Mouse (Mus musculus) lung, postnatal 25 days (tissue): ENCODE measurements around the gene Ubl4b.

Experiments used
- DNase-seq: peaks from one replicate; pipeline ENCODE4 v3.0.0; 2022; ENCODE audit warnings: low spot score

The Ubl4b gene

DNA sequence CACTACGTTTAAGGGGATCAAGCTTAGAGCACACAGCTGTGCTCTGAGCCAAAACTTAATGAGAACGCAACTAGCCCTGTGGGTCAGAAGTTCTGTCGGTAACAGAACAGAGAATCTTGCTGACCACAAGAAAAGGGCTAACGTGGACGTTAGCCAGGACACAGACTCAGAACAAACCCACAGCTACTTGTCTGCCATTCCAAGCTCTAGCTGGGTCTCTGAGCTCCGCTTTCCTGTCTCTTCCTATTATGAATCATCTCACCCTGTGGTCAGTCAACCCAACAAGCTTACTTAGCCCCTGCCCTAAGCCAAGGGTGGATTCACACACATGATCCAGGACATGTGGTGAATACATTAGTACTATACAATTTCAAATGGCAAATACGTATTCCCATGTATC lies 12.9 kb upstream of the Ubl4b start:
- DNase-seq = no peak

DNA sequence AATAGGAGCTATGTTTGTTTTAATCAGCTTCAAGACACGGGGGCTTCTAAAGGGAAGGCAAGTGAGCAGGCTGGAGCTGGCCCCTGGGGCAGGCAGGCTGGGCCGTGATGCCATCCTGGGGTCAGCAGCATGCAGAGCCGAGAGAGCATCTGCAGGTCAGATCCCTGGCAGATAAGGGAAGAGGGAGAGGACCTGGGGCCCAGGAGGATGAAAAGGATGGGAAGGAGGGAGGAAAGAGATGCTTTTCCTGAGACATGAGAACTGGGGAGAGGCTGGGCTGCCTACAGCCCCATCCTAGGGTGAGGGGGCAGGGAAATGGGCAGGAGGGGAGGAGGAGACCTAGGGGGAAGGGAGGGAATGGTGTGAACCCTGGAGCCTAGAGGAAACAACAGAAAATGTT lies 10.5 kb upstream of the Ubl4b start:
- no peak for DNase-seq

DNA sequence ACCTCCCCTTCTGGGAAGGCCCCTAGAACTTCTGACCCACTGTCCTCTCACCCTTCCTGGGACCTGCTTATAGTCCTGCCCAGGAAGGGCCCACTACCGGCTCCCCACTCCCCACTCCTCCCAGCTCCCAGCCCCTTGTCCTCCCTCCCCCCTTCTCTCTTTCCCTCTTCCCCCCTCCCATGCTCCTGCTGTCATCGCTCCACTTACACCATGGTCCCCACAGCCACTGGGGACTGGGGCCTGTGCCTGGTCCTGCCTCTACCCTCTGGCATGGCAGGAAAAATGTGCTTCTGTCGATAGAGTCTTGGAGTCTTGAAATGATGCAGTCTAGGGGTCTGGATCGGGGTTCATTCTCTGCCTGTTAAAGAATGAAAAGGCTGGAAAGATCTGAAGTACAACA lies 9.0 kb upstream of the Ubl4b start:
- no peak for DNase-seq

DNA sequence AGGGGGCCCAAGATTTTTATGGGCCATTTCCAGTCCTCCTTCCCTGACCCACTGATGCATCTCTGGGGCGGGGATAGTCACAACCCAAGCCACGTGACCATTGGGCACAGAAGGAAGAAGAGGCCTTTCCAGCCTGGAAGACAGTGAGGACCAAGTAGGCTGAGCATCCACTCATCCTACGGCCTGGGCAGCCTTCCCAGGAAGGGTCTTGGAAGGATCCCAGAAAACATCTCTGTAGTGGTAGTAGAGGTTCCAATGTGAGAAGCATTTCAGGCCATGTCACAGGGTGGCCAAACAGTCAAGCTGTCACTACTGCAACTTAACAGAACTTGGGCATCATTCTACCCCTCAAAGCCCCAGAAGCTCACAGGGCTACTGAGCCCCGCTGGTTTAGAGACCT lies 7.7 kb upstream of the Ubl4b start:
- DNase-seq = no peak

DNA sequence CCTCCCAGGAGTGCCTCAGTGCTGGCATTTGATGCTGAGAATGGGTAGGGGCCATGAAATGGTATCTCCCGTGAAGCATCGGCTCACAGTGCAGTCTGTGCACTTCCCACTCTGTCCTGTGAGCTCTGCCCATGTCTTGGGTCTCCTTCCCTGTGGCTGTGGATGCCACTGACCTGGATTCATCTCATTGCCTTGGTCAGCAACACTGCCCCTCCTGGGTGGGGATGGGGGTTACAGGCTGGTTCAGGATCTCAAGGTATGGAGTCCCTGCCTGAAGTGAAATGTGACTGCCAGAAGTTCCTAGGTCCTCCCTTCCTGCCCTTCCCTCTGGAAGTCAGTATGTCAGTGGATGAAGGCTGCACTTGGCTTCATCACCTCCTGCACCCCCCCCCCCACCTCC lies 7.2 kb upstream of the Ubl4b start:
- DNase-seq = no peak

DNA sequence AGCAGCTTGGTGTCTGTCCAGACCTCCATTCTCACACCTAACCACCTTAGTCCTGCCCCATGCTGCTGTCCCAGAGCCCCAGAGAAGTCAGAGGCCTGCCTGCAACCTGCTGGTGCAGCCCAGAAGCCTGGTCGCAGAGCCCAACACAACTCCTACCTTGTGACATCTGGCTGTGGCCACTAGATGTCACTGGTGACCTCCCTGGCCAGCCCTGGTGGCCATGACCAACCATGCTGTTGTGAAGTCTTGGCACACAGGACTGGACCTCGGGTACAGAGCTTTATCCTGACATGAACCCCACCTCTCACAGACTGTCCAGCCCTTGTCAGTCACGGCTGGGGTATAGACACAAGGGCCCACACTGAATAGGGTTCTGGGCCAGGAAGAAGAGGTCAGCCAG lies 4.3 kb upstream of the Ubl4b start:
- DNase-seq = peak; percentile 56

DNA sequence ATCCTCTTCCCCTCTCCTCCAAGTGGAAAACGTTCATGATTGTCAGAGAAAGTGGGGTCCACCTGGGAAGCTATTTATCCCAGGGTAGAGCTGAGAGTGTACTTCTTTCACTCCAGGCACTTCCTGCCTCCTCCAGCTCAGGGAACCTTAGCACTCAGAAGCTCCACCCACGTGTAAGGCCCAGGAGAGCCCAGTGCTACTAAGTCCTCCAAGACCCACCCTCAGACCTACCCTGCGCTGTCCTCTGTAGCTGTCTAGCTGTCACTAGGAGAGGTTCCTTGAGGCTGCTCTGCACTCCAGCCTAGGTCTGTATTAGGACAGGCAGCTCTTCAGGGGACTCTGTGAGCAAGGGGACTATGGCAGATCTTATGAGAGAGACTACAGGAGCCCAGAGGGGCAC lies 3.9 kb upstream of the Ubl4b start:
- DNase-seq = no peak

DNA sequence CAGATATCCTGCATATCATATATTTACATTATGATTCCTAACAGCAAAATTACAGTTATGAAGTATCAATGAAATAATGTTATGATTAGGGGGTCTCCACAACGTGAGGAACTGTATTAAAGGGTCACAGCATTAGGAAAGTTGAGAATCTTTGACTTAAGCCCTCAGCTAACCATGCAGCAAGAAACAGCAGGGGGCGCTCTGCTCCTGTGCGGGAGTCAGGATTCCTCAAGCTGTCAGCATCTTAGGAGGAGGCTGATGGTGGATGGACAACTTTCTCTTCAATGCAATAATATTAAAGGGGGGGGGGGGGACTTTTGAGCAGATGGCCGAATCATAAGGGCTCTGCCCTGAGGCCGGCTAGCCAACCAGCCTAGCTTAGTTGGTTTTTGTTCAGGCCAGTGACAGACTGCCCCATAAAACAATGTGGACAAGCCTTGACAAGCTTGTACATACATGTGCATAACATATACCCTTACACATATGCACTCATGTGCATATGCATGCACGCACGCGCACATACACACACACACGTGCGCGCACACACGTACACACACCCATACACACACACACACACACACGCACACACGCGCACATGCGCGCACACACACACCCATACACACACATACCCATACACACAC lies 4.3 kb downstream of the Ubl4b start:
- peak; percentile 31 for DNase-seq

DNA sequence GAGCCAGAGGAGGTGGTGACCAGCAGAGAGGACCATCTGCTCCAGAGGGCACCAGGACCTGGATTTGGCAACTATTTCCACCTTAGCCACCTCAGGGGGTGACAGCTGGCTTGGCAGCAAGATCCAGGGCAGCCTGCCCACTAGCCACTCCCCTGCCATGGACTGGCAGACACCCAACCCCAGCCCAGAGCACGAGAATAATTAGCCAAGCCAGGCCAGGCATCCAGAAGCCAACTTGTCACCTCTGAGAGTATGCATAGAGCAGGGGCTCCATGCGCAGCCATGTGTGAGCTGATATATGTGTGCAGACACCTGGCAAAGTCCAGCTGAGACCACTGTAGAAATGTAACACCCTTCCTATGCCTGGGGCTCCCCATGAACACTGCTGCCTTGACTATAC lies 7.9 kb downstream of the Ubl4b start:
- no peak for DNase-seq

DNA sequence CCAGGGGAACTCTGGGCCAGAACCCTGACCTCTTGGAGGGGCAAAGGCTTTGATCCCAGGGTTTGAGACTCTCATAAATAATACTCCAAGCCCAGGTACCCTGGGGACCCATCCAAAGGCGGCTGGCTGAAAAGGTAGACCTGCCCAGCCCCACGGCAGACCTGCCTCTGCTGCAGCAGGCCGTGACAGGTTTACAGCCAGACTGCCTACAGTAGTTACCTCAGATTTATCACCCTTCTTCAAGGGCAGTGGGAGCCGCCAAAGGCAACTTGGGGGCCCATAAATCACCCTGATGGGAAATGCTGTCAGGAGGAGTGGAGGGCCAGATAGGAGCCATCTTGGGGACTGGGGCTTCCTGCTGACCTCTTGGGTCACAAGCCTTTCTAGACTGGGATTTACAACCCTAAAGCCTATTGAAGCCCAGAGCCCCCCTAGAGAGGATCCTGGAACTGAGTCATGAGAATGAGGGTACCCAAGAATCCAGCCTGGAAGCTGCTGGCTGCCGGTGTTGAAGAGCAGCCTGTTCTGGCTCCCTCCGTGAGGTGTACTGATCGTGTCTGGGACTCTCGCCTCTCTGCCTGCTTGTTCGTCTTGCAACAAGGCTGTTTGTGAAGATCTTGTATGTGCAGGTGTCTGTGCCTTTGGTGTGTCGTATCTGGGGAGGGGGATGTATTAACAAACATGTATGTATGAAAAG lies 9.0 kb downstream of the Ubl4b start:
- no peak for DNase-seq

DNA sequence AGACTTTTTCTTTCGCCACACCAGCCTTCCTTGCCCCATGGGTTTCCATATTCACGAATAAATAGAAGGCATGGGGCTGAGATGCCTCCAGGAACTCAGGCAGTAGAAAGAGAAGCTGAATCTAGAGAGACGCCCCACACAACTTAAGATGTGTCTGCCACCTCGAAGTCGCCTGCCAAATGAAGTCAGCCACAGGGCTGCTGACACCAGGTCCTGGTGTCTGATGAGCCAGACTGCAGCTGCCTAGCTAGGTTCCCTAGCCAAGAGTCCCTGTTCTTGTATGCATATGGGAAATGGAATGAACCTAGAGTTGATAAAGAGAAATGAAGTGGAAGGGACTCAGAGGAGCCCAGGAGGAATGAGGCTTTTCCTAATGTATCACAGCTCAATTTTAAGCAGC lies 9.6 kb downstream of the Ubl4b start:
- no peak for DNase-seq

DNA sequence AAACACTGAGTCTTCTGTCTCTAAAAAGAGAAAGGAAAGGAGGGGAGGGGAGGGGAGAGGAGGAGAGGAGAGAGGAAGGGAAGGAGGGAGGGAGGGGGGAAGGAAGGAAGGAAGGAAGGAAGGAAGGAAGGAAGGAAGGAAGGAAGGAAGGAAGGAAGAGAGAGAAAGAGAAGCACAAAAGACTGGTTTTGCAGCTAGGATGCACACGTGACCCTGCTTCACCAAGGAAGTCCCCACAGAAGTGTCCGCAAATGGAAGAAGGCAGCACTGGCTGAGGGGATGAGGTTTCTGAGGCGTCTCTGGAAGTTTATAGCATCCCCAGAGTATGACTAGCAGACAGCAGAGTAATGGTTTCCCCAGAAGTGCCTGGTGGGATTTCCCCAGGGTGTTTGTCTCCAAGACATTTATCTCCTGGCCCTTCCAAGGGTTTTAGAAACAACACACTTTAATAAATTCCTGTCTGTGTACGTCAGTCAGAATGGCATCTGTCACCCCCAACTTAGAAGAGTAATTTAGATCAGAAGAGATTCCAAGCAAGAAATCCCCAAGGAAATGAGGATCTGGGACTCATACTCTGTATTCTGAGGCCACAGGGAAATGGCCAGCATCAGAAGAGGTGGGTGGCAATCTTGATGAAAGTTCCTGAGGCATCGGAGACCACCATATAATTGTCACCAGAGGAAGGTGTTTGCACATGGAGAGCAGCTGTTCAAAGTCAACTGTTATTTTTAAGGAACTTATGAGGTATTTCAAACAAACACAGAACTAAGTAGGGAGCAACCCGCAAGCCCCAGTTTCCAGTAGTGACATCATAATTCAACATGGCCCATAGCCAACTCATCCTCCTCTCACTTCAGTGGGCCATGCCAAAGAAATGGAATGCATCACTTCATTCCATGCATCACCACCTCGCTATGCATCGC lies 11.5 kb downstream of the Ubl4b start:
- no peak for DNase-seq

DNA sequence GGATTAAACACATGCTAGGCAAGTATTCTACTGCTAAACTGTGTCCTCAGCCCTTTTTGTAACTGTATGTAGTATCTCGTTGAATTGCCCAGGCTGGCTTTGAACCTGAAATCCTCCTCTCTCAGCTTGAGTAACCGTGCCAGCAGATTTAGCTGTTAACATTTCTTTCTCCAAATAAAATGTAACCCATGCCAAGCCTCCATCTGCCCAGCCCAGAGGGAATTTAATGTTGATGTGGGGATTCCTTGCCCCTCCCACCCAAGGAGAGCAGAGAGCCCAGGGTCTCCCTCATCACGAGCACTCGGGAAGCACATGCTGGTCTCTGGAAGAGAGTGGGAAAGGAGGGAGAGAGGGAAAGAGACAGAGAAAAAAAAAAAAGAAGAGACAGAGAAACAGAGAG lies 12.3 kb downstream of the Ubl4b start:
- no peak for DNase-seq

DNA sequence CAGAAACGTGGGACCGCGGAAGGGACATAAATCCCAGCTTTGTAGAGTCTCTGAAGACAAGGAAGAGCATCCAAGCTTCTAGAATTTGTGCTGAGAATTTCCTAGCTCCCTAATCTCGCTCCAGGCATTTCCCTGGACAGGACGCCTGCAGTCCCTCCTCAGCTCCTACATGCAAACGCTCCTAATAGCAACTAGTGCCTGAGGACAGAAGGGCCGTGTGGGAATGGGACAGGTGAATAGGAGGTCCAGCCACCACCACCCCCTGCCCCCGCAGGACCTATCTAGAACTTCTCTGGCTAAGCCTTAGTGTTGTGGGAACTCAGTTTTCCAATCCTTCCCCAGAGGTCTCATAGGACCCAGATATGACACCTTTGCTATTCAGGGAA lies 17.4 kb downstream of the Ubl4b start:
- no peak for DNase-seq

DNA sequence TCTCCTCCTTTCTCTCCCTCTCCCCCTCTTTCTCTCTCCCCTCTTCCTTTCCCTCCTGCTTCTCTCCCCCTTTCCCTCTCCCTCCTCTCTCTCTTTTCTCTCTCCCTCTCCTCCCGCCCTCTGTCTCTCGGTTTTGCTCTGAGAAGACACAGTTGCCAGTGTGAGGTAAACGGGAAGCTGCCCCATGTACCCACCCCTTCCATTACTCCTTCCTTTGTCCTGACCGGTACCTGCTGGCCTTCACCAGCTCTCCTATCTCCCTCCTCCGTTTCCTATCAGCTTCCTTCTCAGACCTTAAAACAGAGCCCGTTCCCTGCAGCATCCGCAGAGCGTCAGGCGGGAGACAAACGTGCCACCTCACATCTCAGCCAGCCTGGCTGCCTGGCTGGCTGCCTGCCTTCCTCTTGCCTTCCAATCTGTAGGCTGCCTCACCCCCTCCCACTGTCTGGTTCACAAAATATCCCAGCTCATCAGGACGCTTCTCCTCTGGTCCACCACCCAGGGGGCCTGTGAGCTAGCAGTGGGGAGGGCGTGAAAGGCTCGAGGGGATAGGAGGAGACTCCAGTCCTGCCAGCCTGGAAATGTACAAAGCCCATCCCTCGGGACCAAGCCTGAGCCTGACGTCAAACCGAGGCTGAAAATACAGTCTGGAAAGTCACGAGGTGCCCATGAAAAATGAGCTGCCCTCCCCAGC lies 17.9 kb downstream of the Ubl4b start:
- DNase-seq = no peak

DNA sequence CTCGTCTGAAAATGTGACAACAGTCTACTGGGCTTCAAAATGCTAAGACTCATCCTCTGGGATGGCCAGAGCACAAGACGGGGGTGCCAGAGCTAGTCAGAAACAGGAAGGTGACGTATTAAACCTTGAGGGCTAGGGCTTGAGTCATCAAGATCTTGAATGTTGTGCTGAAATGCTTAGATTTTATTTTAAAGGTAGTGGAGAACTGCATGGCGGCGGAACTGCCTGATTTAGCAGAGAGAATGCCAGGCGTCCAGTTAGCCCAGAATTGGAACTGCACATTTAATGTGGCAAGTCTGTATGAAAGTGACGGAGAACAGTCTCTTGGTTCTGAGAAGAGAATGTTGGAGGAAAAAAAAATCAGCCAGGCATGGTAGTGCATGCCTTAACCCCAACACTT lies 19.9 kb downstream of the Ubl4b start:
- DNase-seq = no peak

DNA sequence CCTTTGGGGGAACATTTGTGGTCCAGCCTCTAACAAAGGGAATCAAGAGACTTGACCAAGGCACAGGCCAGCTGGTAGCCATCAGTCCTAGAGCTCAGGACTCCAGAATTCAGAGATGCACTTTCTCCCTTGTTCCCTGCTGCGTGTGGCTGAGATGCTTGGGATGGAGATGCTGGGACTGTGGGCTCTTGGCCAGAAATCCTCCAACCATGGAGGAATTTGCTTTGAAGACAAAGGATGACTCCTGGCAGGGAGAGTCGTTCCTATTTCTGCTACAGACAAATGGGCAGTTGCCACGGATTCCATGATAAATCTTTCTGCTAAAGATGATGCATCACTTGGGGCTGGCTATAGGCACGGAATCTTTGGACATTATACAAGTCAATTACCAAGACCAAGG lies 21.3 kb downstream of the Ubl4b start:
- DNase-seq = no peak

DNA sequence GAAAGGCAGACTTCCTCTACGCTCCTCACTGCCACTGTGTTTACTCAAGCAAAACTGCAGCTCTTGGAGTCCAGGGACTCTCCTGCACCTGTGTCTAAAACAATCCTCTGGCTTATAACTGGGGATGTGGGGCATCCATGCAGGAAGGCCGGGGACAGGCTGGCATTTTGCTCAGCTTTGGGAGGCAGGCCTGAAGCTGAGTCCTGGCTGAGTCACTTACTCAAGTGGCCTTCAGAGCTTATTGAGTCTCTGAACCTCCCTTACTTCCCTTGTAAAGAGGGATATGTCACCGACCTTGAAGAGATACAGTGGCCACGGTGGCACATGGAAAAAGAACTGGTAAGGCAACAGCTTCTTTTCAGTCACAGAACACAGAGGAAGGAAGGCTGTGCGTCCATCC lies 24.3 kb downstream of the Ubl4b start:
- no peak for DNase-seq

DNA sequence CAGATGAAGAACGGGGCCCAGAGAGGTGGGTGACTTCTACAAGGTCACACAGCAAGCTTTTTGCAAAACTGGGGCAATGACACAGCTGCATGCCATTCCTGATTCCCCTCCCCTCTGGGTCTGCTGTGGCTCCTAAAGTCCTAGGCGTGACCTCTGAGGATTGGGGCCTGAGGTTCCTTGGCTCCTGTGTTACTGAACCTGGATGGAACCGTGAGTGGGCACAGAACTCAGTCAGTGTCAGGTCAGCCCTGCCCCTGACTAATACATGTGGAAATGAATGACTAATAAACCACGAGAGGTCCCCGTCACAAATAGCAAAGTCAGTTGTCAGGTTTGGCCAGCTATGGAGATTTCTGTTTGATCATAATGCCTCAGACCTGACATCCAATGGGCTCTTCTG lies 25.7 kb downstream of the Ubl4b start:
- no peak for DNase-seq

DNA sequence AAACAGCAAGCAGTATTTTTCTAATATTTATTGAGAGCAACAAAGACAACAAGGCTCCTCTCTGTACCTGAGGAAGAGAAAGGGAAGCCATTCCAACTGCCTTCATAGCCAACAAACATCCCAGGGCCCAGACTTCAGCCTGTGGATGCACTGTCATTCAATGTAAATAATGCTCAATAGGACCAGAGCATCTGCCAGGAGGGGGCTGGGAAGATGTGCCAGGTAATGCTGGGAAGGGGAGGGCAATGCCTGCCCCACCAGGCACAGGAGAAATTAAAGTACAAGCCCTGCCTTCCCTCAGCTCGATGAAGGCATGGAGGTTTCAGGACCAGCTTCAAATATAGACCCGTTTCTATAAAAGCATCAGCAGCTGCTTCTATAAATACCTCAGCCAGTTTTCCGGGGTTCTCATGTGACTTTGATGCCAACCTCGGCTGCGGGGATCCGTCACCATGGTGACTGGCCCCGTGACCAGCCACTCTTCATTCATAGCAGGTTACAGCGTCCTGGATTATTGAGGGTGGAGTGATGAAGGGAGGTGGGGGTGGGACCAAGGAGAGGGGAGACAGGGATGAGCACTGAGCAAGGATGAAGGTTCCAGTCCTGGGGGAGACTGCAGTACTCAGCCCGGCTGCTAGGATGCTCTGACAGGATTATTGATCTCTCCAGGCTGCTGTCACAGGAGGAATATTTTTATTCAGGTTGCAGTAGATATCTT lies 26.3 kb downstream of the Ubl4b start:
- no peak for DNase-seq

DNA sequence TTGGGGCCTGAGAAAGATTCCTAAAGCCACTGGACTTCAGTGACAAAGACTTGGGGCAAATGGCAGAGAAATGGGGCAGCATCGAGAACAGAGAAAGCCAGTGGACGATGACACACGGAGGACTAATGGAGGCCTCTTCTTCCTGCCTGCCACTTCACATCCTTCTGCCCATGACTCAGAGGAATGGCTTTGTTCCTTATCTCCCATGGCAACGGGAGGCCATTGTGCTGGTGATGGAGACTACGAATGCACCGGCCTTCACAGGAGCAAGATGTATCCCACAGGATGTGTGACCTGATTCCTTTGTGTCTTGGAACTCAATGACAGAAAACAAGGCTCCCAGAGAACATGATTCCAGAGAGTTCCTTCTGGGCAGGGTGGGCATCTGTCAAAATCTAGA lies 30.3 kb downstream of the Ubl4b start:
- DNase-seq = no peak

DNA sequence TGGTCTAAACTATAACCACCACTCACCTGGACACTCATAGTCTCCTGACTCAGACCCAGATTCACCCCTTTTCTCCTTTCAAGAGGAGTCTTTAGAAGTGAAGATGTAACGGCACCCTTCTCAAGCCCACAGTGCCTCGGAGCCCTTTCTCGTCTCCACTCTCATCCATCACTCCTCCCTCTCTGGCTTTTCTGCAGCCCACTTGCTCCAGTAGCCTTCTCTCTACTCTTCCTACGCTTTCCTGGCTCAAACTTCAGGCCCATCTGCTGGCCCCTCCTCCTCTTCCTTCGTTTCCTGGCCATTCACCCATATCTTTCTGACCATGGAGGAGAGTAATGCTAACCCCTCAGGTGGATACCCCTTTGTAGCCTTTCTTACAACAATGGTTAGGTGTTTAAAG lies 33.9 kb downstream of the Ubl4b start:
- DNase-seq = no peak
